Mouse (Mus musculus) midbrain, embryonic 15.5 days (tissue): ENCODE measurements at regions not wholly inside any gene's neighbourhood (a gene's known extent, or its start where the extent isn't known, plus 50 kb on each side); places are given as distances from the start of the nearest gene placed in this dataset.

Source experiments
- ATAC-seq: fragments of 200-750 bp; cut with Nextera tagmentation; replicated peaks from 2 replicates; pipeline ENCODE4 v1.8.0; 2017; ENCODE audit warnings: moderate TSS enrichment
- H3K27ac ChIP-seq: fragments of 300-500 bp; sonication (generic); 2 replicates; pipeline ENCODE4 v1.5.1; 2015; ENCODE audit warnings: mild to moderate bottlenecking, inconsistent platforms
- H3K27me3 ChIP-seq: fragments of 300-500 bp; sonication (generic); replicated peaks from 2 replicates; pipeline ENCODE4 v1.6.1; 2015; ENCODE audit warnings: inconsistent platforms
- H3K36me3 ChIP-seq: fragments of 300-500 bp; sonication (generic); replicated peaks from 2 replicates; pipeline ENCODE4 v1.6.1; 2015; ENCODE audit warnings: inconsistent platforms
- H3K4me1 ChIP-seq: fragments of 300-500 bp; sonication (generic); 2 replicates; pipeline ENCODE4 v1.6.1; 2015; ENCODE audit warnings: inconsistent platforms
- H3K4me2 ChIP-seq: fragments of 300-500 bp; sonication (generic); 2 replicates; pipeline ENCODE4 v1.6.1; 2015; ENCODE audit warnings: inconsistent platforms, mild to moderate bottlenecking, moderate library complexity
- H3K4me3 ChIP-seq: fragments of 300-500 bp; sonication (generic); 2 replicates; pipeline ENCODE4 v1.5.1; 2015; ENCODE audit warnings: mild to moderate bottlenecking, inconsistent platforms
- H3K9ac ChIP-seq: fragments of 300-500 bp; sonication (generic); 2 replicates; pipeline ENCODE4 v1.6.1; 2015; ENCODE audit warnings: mild to moderate bottlenecking, inconsistent platforms
- H3K9me3 ChIP-seq: fragments of 300-500 bp; sonication (generic); 2 replicates; pipeline ENCODE4 v1.6.1; 2016; ENCODE audit warnings: inconsistent platforms
- WGBS: fragments of 180-500 bp; shearing (Covaris S2); methylation state at CpG from one replicate; pipeline ENCODE4 v1.1.7; 2015; ENCODE audit warnings: mixed read lengths; 5-methylcytosine and 5-hydroxymethylcytosine counted together

GRCm38 (mm10) chrX:158987676-158988075 is 222.4 kb upstream of the Rps6ka3 start:
- Histone ChIP-seq H3K4me3 (no peak overlapping the region), H3K27me3 (0 out of 2 replicates have a peak, but pooled peaks cover 1% of the 10 kb centered on the region), H3K36me3 (no peaks in the 10 kb centered on the region), H3K27ac (no peak overlapping the region), H3K9me3 (no peaks in the 10 kb centered on the region), H3K4me2 (no peak overlapping the region), H3K9ac (no peak overlapping the region), H3K4me1 (no peaks in the 10 kb centered on the region)
- 74% methylated on average over 3 of the region's 3 CpGs for WGBS
- no peak for ATAC-seq

- Histone ChIP-seq H3K4me1 (no peaks in the 10 kb centered on the region), H3K4me2 (no peak overlapping the region), H3K9ac (no peak overlapping the region), H3K9me3 (no peaks in the 10 kb centered on the region), H3K36me3 (no peaks in the 10 kb centered on the region), H3K27ac (no peak overlapping the region), H3K27me3 (no peaks in the 10 kb centered on the region), H3K4me3 (no peak overlapping the region)
- 70% methylated on average over 1 of the region's 1 CpGs for WGBS
- ATAC-seq, result no peak
Observed at GRCm38 (mm10) chrX:159018955-159019354, 191.2 kb upstream of the Rps6ka3 start.

GRCm38 (mm10) chrX:159026311-159026710 is 183.8 kb upstream of the Rps6ka3 start:
- H3K4me3 ChIP-seq, result no peak overlapping the region
- H3K4me1 ChIP-seq, result no peaks in the 10 kb centered on the region
- H3K9me3 ChIP-seq, result no peaks in the 10 kb centered on the region
- 88% methylated on average over 1 of the region's 1 CpGs for WGBS
- no peak overlapping the region for H3K9ac ChIP-seq
- H3K36me3 ChIP-seq, result no peaks in the 10 kb centered on the region
- H3K27me3 ChIP-seq, result no peaks in the 10 kb centered on the region
- H3K4me2 ChIP-seq, result no peak overlapping the region
- H3K27ac ChIP-seq, result no peak overlapping the region
- no peak for ATAC-seq

- no peak for ATAC-seq
- H3K27ac ChIP-seq, result no peak overlapping the region
- no peaks in the 10 kb centered on the region for H3K9me3 ChIP-seq
- no peak overlapping the region for H3K4me2 ChIP-seq
- H3K4me1 ChIP-seq, result no peaks in the 10 kb centered on the region
- H3K27me3 ChIP-seq, result no peaks in the 10 kb centered on the region
- H3K36me3 ChIP-seq, result no peaks in the 10 kb centered on the region
- no peak overlapping the region for H3K4me3 ChIP-seq
- H3K9ac ChIP-seq, result no peak overlapping the region
- WGBS, result 74% methylated on average over 4 of the region's 4 CpGs
Observed at GRCm38 (mm10) chrX:159031927-159032326, 178.2 kb upstream of the Rps6ka3 start.

- H3K9me3 ChIP-seq, result no peaks in the 10 kb centered on the region
- ATAC-seq, result no peak
- 17% methylated on average over 3 of the region's 3 CpGs for WGBS
- no peaks in the 10 kb centered on the region for H3K4me1 ChIP-seq
- H3K4me3 ChIP-seq, result no peak overlapping the region
- H3K27me3 ChIP-seq, result 0 out of 2 replicates have a peak, but pooled peaks cover 3% of the 10 kb centered on the region
- H3K27ac ChIP-seq, result no peak overlapping the region
- H3K36me3 ChIP-seq, result no peaks in the 10 kb centered on the region
- no peak overlapping the region for H3K4me2 ChIP-seq
- no peak overlapping the region for H3K9ac ChIP-seq
Observed at GRCm38 (mm10) chrX:159043432-159043831, 166.7 kb upstream of the Rps6ka3 start.

GRCm38 (mm10) chrX:159047876-159048275 is 162.2 kb upstream of the Rps6ka3 start:
- H3K4me3 ChIP-seq, result no peak overlapping the region
- H3K27ac ChIP-seq, result no peak overlapping the region
- no peaks in the 10 kb centered on the region for H3K9me3 ChIP-seq
- H3K4me2 ChIP-seq, result no peak overlapping the region
- ATAC-seq, result no peak
- no peaks in the 10 kb centered on the region for H3K36me3 ChIP-seq
- H3K9ac ChIP-seq, result no peak overlapping the region
- 81% methylated on average over 2 of the region's 2 CpGs for WGBS
- no peaks in the 10 kb centered on the region for H3K27me3 ChIP-seq
- no peaks in the 10 kb centered on the region for H3K4me1 ChIP-seq

- 78% methylated on average over 8 of the region's 8 CpGs for WGBS
Observed at GRCm38 (mm10) chrX:159055689-159056461, 154.2 kb upstream of the Rps6ka3 start.

GRCm38 (mm10) chrX:159056462-159056805 is 153.7 kb upstream of the Rps6ka3 start:
- no peak for ATAC-seq
- H3K9me3 ChIP-seq, result no peaks in the 10 kb centered on the region
- H3K9ac ChIP-seq, result no peak overlapping the region
- H3K36me3 ChIP-seq, result no peaks in the 10 kb centered on the region
- no peak overlapping the region for H3K27ac ChIP-seq
- no peaks in the 10 kb centered on the region for H3K4me1 ChIP-seq
- no peak overlapping the region for H3K4me2 ChIP-seq
- no peak overlapping the region for H3K4me3 ChIP-seq
- no peaks in the 10 kb centered on the region for H3K27me3 ChIP-seq

More at GRCm38 (mm10) chrX:159055689-159056461, 154.2 kb upstream of the Rps6ka3 start:
- Histone ChIP-seq H3K9me3 (no peaks in the 10 kb centered on the region), H3K36me3 (no peaks in the 10 kb centered on the region), H3K27me3 (no peaks in the 10 kb centered on the region), H3K4me2 (no peak overlapping the region), H3K4me1 (no peaks in the 10 kb centered on the region), H3K27ac (no peak overlapping the region), H3K4me3 (no peak overlapping the region), H3K9ac (no peak overlapping the region)
- ATAC-seq, result no peak

- H3K4me1 ChIP-seq, result no peaks in the 10 kb centered on the region
- H3K4me2 ChIP-seq, result no peak overlapping the region
- no peaks in the 10 kb centered on the region for H3K27me3 ChIP-seq
- no peak overlapping the region for H3K27ac ChIP-seq
- H3K9ac ChIP-seq, result no peak overlapping the region
- H3K9me3 ChIP-seq, result no peaks in the 10 kb centered on the region
- no peaks in the 10 kb centered on the region for H3K36me3 ChIP-seq
- ATAC-seq, result no peak
- H3K4me3 ChIP-seq, result no peak overlapping the region
Observed at GRCm38 (mm10) chrX:159058931-159059330, 151.2 kb upstream of the Rps6ka3 start.

GRCm38 (mm10) chrX:159061322-159061721 is 148.8 kb upstream of the Rps6ka3 start:
- H3K4me2 ChIP-seq, result no peak overlapping the region
- no peak for ATAC-seq
- no peaks in the 10 kb centered on the region for H3K4me1 ChIP-seq
- H3K9ac ChIP-seq, result no peak overlapping the region
- H3K27me3 ChIP-seq, result 0 out of 2 replicates have a peak, but pooled peaks cover 1% of the 10 kb centered on the region
- no peak overlapping the region for H3K4me3 ChIP-seq
- no peaks in the 10 kb centered on the region for H3K9me3 ChIP-seq
- H3K27ac ChIP-seq, result no peak overlapping the region
- no peaks in the 10 kb centered on the region for H3K36me3 ChIP-seq

GRCm38 (mm10) chrX:159066212-159066611 is 143.9 kb upstream of the Rps6ka3 start:
- ATAC-seq, result no peak
- 74% methylated on average over 2 of the region's 2 CpGs for WGBS
- Histone ChIP-seq H3K27me3 (0 out of 2 replicates have a peak, but pooled peaks cover 2% of the 10 kb centered on the region), H3K36me3 (no peaks in the 10 kb centered on the region), H3K9ac (no peak overlapping the region), H3K27ac (no peak overlapping the region), H3K9me3 (no peaks in the 10 kb centered on the region), H3K4me1 (no peaks in the 10 kb centered on the region), H3K4me3 (no peak overlapping the region), H3K4me2 (no peak overlapping the region)

- no peak for ATAC-seq
- Histone ChIP-seq H3K36me3 (no peaks in the 10 kb centered on the region), H3K27me3 (no peaks in the 10 kb centered on the region), H3K4me2 (no peak overlapping the region), H3K9me3 (no peaks in the 10 kb centered on the region), H3K9ac (no peak overlapping the region), H3K27ac (no peak overlapping the region), H3K4me1 (no peaks in the 10 kb centered on the region), H3K4me3 (no peak overlapping the region)
- 52% methylated on average over 3 of the region's 3 CpGs for WGBS
Observed at GRCm38 (mm10) chrX:159072647-159073046, 137.5 kb upstream of the Rps6ka3 start.

GRCm38 (mm10) chrX:159073533-159073932 is 136.6 kb upstream of the Rps6ka3 start:
- Histone ChIP-seq H3K4me3 (no peak overlapping the region), H3K9me3 (no peaks in the 10 kb centered on the region), H3K27ac (no peak overlapping the region), H3K9ac (no peak overlapping the region), H3K27me3 (no peaks in the 10 kb centered on the region), H3K36me3 (no peaks in the 10 kb centered on the region), H3K4me2 (no peak overlapping the region), H3K4me1 (no peaks in the 10 kb centered on the region)
- no peak for ATAC-seq
